Mouse (Mus musculus): ENCODE measurements around the gene Ubr2. TPM values are rescaled to one million over a fixed set of nuclear protein-coding genes. Genes with fewer than 3 reads are reported as not detected.

Gene Ubr2
- polyA plus RNA-seq, 1 experiment from 2014 or later = 12.6 TPM

DNA sequence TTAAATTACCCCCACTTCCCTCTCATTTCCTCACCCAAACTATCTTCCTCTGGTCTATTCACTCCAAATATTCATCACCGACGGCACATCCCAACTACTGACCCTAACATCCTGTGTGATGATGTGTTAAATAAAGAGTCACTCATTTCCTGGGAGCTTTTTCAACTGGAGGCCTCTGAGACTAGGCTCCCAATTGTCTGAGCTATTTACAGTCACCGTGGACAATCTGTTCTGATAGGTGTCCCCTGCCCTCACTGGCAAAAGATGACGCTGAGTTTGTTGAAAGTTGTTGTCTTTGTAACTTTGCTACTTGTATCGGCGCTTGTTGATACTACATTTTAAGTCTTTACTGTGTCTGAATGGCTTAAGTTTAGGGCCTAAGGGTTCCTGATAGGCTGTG is 1.3 kb downstream of the Ubr2 start:
- Histone ChIP-seq H3K4me1 (ENCODE audit: control insufficient read depth, insufficient read depth, low read depth, low read length) (peaks cover 28% of the 10 kb centered on the region), H3K27ac (ENCODE audit: low read depth, low read length) (peak overlapping the region; percentile 94; the same call in 1 of the 2 replicates), H3K4me2 (ENCODE audit: low read length) (peak overlapping the region; percentile 95), H3K9me3 (ENCODE audit: control insufficient read depth, low read length) (no peaks in the 10 kb centered on the region), H3K27me3 (replicated peaks; ENCODE audit: control insufficient read depth, insufficient read depth, low read length) (no peaks in the 10 kb centered on the region), H3K9ac (ENCODE audit: low read depth, low read length) (peak overlapping the region; percentile 97), H3K36me3 (ENCODE audit: control insufficient read depth, insufficient read depth, low read length) (no peaks in the 10 kb centered on the region; the same call in none of the 2 replicates), H3K4me3 (ENCODE audit: low read length) (peak overlapping the region; percentile 96)
- ATAC-seq = no peak
- WGBS = 17% methylated on average over 6 of the region's 6 CpGs

GRCm38 (mm10) chr17:47008506-47008905 is 1.9 kb downstream of the Ubr2 start:
- Histone ChIP-seq H3K4me2 (ENCODE audit: low read length) (peak overlapping the region; percentile 95), H3K27me3 (replicated peaks; ENCODE audit: control insufficient read depth, insufficient read depth, low read length) (no peaks in the 10 kb centered on the region), H3K36me3 (ENCODE audit: control insufficient read depth, insufficient read depth, low read length) (no peaks in the 10 kb centered on the region; the same call in none of the 2 replicates), H3K4me1 (ENCODE audit: control insufficient read depth, insufficient read depth, low read depth, low read length) (peaks cover 28% of the 10 kb centered on the region), H3K27ac (ENCODE audit: low read depth, low read length) (no peak overlapping the region), H3K9ac (ENCODE audit: low read depth, low read length) (no peak overlapping the region), H3K4me3 (ENCODE audit: low read length) (peak overlapping the region; percentile 96), H3K9me3 (ENCODE audit: control insufficient read depth, low read length) (no peaks in the 10 kb centered on the region)
- WGBS = 49% methylated on average over 8 of the region's 8 CpGs
- no peak for ATAC-seq

GRCm38 (mm10) chr17:47006741-47007140 is 3.6 kb downstream of the Ubr2 start:
- Histone ChIP-seq H3K27me3 (replicated peaks; ENCODE audit: control insufficient read depth, insufficient read depth, low read length) (no peaks in the 10 kb centered on the region), H3K9ac (ENCODE audit: low read depth, low read length) (no peak overlapping the region), H3K4me2 (ENCODE audit: low read length) (no peak overlapping the region), H3K4me1 (ENCODE audit: control insufficient read depth, insufficient read depth, low read depth, low read length) (peaks cover 28% of the 10 kb centered on the region), H3K36me3 (ENCODE audit: control insufficient read depth, insufficient read depth, low read length) (no peaks in the 10 kb centered on the region; the same call in none of the 2 replicates), H3K9me3 (ENCODE audit: control insufficient read depth, low read length) (no peaks in the 10 kb centered on the region), H3K27ac (ENCODE audit: low read depth, low read length) (no peak overlapping the region), H3K4me3 (ENCODE audit: low read length) (no peak overlapping the region)
- WGBS = 92% methylated on average over 9 of the region's 9 CpGs
- ATAC-seq = no peak

- H3K27ac ChIP-seq (ENCODE audit: low read depth, low read length) = no peak overlapping the region
- 60% methylated on average over 7 of the region's 7 CpGs for WGBS
- ATAC-seq = no peak
These were observed 4.5 kb downstream of the Ubr2 start for GRCm38 (mm10) chr17:47005741-47006405.

DNA sequence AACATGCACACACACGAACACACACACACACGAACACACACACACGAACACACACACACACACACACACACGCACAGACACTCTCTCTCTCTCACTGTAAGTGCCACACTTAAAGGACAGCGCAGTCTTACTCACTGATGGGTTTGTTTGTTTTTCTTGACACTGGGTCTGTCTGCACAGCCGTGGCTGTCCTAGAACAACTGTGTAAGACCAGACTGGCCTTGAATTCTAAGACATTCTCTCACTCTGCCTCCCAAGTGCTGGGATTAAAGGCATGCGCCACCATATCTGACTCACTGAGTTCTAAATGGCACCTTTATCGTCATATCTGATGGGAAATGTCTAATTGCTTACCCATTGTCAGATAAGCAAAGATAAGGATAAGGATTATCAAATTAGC is 7.1 kb downstream of the Ubr2 start:
- H3K36me3 ChIP-seq (ENCODE audit: control insufficient read depth, insufficient read depth, low read length) = peaks cover 8% of the 10 kb centered on the region
- no peak overlapping the region for H3K4me3 ChIP-seq (ENCODE audit: low read length)
- no peaks in the 10 kb centered on the region for H3K27me3 ChIP-seq (replicated peaks; ENCODE audit: control insufficient read depth, insufficient read depth, low read length)
- H3K27ac ChIP-seq (ENCODE audit: low read depth, low read length) = no peak overlapping the region
- no peak for ATAC-seq
- H3K9me3 ChIP-seq (ENCODE audit: control insufficient read depth, low read length) = no peaks in the 10 kb centered on the region
- peaks cover 13% of the 10 kb centered on the region for H3K4me1 ChIP-seq (ENCODE audit: control insufficient read depth, insufficient read depth, low read depth, low read length)
- 84% methylated on average over 8 of the region's 8 CpGs for WGBS
- H3K9ac ChIP-seq (ENCODE audit: low read depth, low read length) = no peak overlapping the region
- H3K4me2 ChIP-seq (ENCODE audit: low read length) = no peak overlapping the region

More at GRCm38 (mm10) chr17:47005741-47006405, 4.5 kb downstream of the Ubr2 start:
- Histone ChIP-seq H3K27me3 (replicated peaks; ENCODE audit: control insufficient read depth, insufficient read depth, low read length) (no peaks in the 10 kb centered on the region), H3K4me2 (ENCODE audit: low read length) (no peak overlapping the region), H3K9ac (ENCODE audit: low read depth, low read length) (no peak overlapping the region), H3K9me3 (ENCODE audit: control insufficient read depth, low read length) (no peaks in the 10 kb centered on the region), H3K4me1 (ENCODE audit: control insufficient read depth, insufficient read depth, low read depth, low read length) (peaks cover 26% of the 10 kb centered on the region), H3K36me3 (ENCODE audit: control insufficient read depth, insufficient read depth, low read length) (no peaks in the 10 kb centered on the region; the same call in none of the 2 replicates), H3K4me3 (ENCODE audit: low read length) (no peak overlapping the region)

- WGBS = 91% methylated on average over 5 of the region's 5 CpGs
- H3K9ac ChIP-seq (ENCODE audit: low read depth, low read length) = no peak overlapping the region
- H3K27ac ChIP-seq (ENCODE audit: low read depth, low read length) = no peak overlapping the region
- H3K36me3 ChIP-seq (ENCODE audit: control insufficient read depth, insufficient read depth, low read length) = peaks cover 8% of the 10 kb centered on the region
- no peak for ATAC-seq
- H3K4me3 ChIP-seq (ENCODE audit: low read length) = no peak overlapping the region
- H3K4me2 ChIP-seq (ENCODE audit: low read length) = no peak overlapping the region
- H3K27me3 ChIP-seq (replicated peaks; ENCODE audit: control insufficient read depth, insufficient read depth, low read length) = no peaks in the 10 kb centered on the region
- no peaks in the 10 kb centered on the region for H3K9me3 ChIP-seq (ENCODE audit: control insufficient read depth, low read length)
- peaks cover 10% of the 10 kb centered on the region for H3K4me1 ChIP-seq (ENCODE audit: control insufficient read depth, insufficient read depth, low read depth, low read length)
These were observed 8.0 kb downstream of the Ubr2 start for GRCm38 (mm10) chr17:47002401-47002800.

GRCm38 (mm10) chr17:46998840-46999239 is 11.5 kb downstream of the Ubr2 start:
- no peak for ATAC-seq
- Histone ChIP-seq H3K36me3 (ENCODE audit: control insufficient read depth, insufficient read depth, low read length) (peaks cover 8% of the 10 kb centered on the region), H3K4me3 (ENCODE audit: low read length) (no peak overlapping the region), H3K9ac (ENCODE audit: low read depth, low read length) (no peak overlapping the region), H3K4me1 (ENCODE audit: control insufficient read depth, insufficient read depth, low read depth, low read length) (no peaks in the 10 kb centered on the region), H3K4me2 (ENCODE audit: low read length) (no peak overlapping the region), H3K27ac (ENCODE audit: low read depth, low read length) (no peak overlapping the region), H3K9me3 (ENCODE audit: control insufficient read depth, low read length) (no peaks in the 10 kb centered on the region), H3K27me3 (replicated peaks; ENCODE audit: control insufficient read depth, insufficient read depth, low read length) (no peaks in the 10 kb centered on the region)
- WGBS = 96% methylated on average over 4 of the region's 4 CpGs

- Histone ChIP-seq H3K27ac (ENCODE audit: low read depth, low read length) (no peak overlapping the region), H3K9ac (ENCODE audit: low read depth, low read length) (no peak overlapping the region), H3K9me3 (ENCODE audit: control insufficient read depth, low read length) (no peaks in the 10 kb centered on the region), H3K27me3 (replicated peaks; ENCODE audit: control insufficient read depth, insufficient read depth, low read length) (no peaks in the 10 kb centered on the region), H3K4me2 (ENCODE audit: low read length) (no peak overlapping the region), H3K4me3 (ENCODE audit: low read length) (no peak overlapping the region), H3K4me1 (ENCODE audit: control insufficient read depth, insufficient read depth, low read depth, low read length) (no peaks in the 10 kb centered on the region), H3K36me3 (ENCODE audit: control insufficient read depth, insufficient read depth, low read length) (peaks cover 10% of the 10 kb centered on the region)
- ATAC-seq = no peak
- WGBS = 80% methylated on average over 7 of the region's 7 CpGs
These were observed 13.9 kb downstream of the Ubr2 start for GRCm38 (mm10) chr17:46996484-46996883.

DNA sequence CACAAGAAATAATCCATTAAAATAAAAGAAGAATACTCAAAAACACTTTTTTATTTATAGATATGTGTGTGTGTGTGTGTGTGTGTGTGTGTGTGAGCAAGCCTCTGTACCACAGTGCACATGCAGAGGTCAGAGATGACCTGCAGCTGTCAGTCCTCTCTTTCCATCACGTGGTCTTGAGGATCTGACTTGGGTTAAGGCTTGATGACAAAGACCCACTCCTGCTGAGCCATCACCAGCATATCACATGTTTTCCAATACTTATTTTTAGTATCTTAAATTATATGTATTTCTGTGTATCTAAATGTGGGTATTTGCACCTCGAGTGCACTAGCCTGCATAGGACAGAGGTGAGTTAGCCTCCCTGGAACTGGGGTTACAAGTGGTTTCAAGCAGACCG is 14.7 kb downstream of the Ubr2 start:
- WGBS = 82% methylated on average over 3 of the region's 3 CpGs
- ATAC-seq = no peak

More for the DNA sequence above, 14.7 kb downstream of the Ubr2 start:
- Histone ChIP-seq H3K9ac (ENCODE audit: low read depth, low read length) (no peak overlapping the region), H3K9me3 (ENCODE audit: control insufficient read depth, low read length) (no peaks in the 10 kb centered on the region), H3K36me3 (ENCODE audit: control insufficient read depth, insufficient read depth, low read length) (peaks cover 10% of the 10 kb centered on the region), H3K27ac (ENCODE audit: low read depth, low read length) (no peak overlapping the region), H3K4me2 (ENCODE audit: low read length) (no peak overlapping the region), H3K4me1 (ENCODE audit: control insufficient read depth, insufficient read depth, low read depth, low read length) (no peaks in the 10 kb centered on the region), H3K4me3 (ENCODE audit: low read length) (no peak overlapping the region), H3K27me3 (replicated peaks; ENCODE audit: control insufficient read depth, insufficient read depth, low read length) (no peaks in the 10 kb centered on the region)
